Mouse (Mus musculus): ENCODE measurements around the gene Fn3krp. TPM values are rescaled to one million over a fixed set of nuclear protein-coding genes. Genes with fewer than 3 reads are reported as not detected.

Fn3krp gene
- polyA plus RNA-seq, 1 experiment: 9.0 TPM

DNA sequence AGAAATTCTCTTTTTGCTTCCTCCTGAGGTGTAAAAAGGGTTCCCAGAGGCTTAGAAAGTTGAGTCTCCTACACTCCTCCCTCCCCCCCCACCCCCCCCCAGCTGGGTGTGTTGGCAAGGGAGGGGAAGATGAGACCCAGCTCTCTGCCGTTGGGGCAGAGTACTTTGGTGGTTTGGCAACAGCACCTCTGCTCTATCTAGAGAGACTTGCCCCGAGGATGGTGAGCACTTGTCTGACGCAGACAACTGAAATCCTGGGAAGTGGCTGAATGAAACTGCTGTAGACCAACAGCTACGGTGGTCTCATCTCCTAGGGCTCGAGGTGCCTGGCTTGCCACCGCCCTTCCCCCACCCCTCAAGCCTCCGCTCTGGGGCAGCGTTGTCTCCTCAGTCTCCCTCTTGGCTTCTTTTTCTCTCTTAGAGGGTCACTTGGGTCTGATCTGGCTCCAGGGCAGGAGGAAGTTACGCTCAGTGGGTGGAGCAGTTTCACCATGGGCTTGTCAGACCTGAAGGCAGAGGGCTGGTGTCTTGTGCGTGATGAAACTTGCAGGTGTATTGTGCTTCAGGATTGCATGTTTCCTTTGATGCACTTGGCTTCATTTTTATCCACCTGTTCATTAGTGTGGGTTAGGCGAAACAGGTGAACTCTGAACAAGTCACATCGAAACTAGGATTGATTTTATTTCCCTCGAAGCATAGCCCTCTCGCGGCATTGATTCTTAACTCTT is 58.4 kb downstream of the Fn3krp start:
- Histone ChIP-seq H3K27ac (ENCODE audit: insufficient read depth, low read length) (no peak overlapping the region), H3K4me1 (ENCODE audit: control insufficient read depth, insufficient read depth, low read length) (no peaks in the 10 kb centered on the region), H3K4me3 (ENCODE audit: insufficient read depth, low read length) (no peak overlapping the region)
- TF ChIP-seq CTCF (IDR thresholded peaks at IDR 0.05; ENCODE audit: borderline replicate concordance, insufficient read depth, low read length): no peak
- no peak for TF ChIP-seq POLR2A (IDR thresholded peaks at IDR 0.05; ENCODE audit: low read depth, low read length)

Other genes starting within 250 kb of the Fn3krp start
- gene Hexdc, start 217.0 kb upstream of the Fn3krp start, polyA plus RNA-seq (2011; ENCODE audit: insufficient read length, low read depth, missing spikeins): 4.9 and 8.3 TPM in 2 replicates
- 3.6 and 4.5 TPM in 2 replicates for gene Ogfod3, start 216.7 kb upstream of the Fn3krp start, polyA plus RNA-seq (2011; ENCODE audit: insufficient read length, low read depth, missing spikeins)
- 30.5 and 33.9 TPM in 2 replicates for gene Cybc1, start 192.1 kb upstream of the Fn3krp start, polyA plus RNA-seq (2011; ENCODE audit: insufficient read length, low read depth, missing spikeins)
- 22.4 and 22.5 TPM in 2 replicates for gene Narf, start 184.1 kb upstream of the Fn3krp start, polyA plus RNA-seq (2011; ENCODE audit: insufficient read length, low read depth, missing spikeins)
- gene Foxk2, start 161.4 kb upstream of the Fn3krp start, polyA plus RNA-seq (2011; ENCODE audit: insufficient read length, low read depth, missing spikeins): 49.4 and 55.8 TPM in 2 replicates
- 72.2 and 81.6 TPM in 2 replicates for gene Wdr45b, start 67.0 kb upstream of the Fn3krp start, polyA plus RNA-seq (2011; ENCODE audit: insufficient read length, low read depth, missing spikeins)
- gene Rab40b, start 33.1 kb upstream of the Fn3krp start, polyA plus RNA-seq (2011; ENCODE audit: insufficient read length, low read depth, missing spikeins): 1.7 and 2.6 TPM in 2 replicates
- gene Fn3k, start 13.5 kb downstream of the Fn3krp start, polyA plus RNA-seq (2011; ENCODE audit: insufficient read length, low read depth, missing spikeins): not detected in 2 replicates
- gene Tbcd, start 30.5 kb downstream of the Fn3krp start, polyA plus RNA-seq (2011; ENCODE audit: insufficient read length, low read depth, missing spikeins): 41.0 and 43.2 TPM in 2 replicates
- 0.35 TPM in 1 of 2 replicates, not detected in the other for gene Zfp750, start 97.9 kb downstream of the Fn3krp start, polyA plus RNA-seq (2011; ENCODE audit: insufficient read length, low read depth, missing spikeins)